Mouse (Mus musculus): ENCODE data around the gene Usp19. TPM values are rescaled to one million over a fixed set of nuclear protein-coding genes. Genes with fewer than 3 reads are reported as not detected.

Gene Usp19
- polyA plus RNA-seq, 1 experiment from 2014 or later = 43.8 TPM

GRCm38 (mm10) chr9:108451519-108452160, 38.8 kb upstream of the Usp19 start:
- no peak for TF ChIP-seq CTCF (IDR thresholded peaks at IDR 0.05; ENCODE audit: low read depth)
- no peak for ATAC-seq (replicated peaks; ENCODE audit: low FRiP score, low read depth)

GRCm38 (mm10) chr9:108452291-108452906, 38.0 kb upstream of the Usp19 start:
- H3K4me2 ChIP-seq (ENCODE audit: low read length) = peak overlapping the region; percentile 95
- H3K27ac ChIP-seq = peak overlapping the region; percentile 54
- H3K4me3 ChIP-seq (replicated peaks; ENCODE audit: low read depth, low read length) = peak overlapping the region; percentile 61
- peak; percentile 85 for ATAC-seq (replicated peaks; ENCODE audit: low FRiP score, low read depth)
- H3K36me3 ChIP-seq (ENCODE audit: insufficient read depth, low read length) = no peaks in the 10 kb centered on the region
- no peaks in the 10 kb centered on the region for H3K27me3 ChIP-seq (ENCODE audit: insufficient read depth, low read length)
- H3K4me1 ChIP-seq (replicated peaks; ENCODE audit: insufficient read depth, low read length) = peaks cover 8% of the 10 kb centered on the region; the same call in 1 of the 2 replicates
- peak; percentile 94 for TF ChIP-seq CTCF (IDR thresholded peaks at IDR 0.05; ENCODE audit: low read depth)
- no peaks in the 10 kb centered on the region for H3K9me3 ChIP-seq (replicated peaks; ENCODE audit: low read length)
- WGBS = under 1% methylated on average over 40 of the region's 40 CpGs
- DNase-seq (ENCODE audit: low spot score) = peak; percentile 93
- peak overlapping the region; percentile 69 for H3K9ac ChIP-seq (ENCODE audit: low read depth, low read length)

More at GRCm38 (mm10) chr9:108451519-108452160, 38.8 kb upstream of the Usp19 start:
- peak overlapping the region; percentile 95 for H3K4me2 ChIP-seq (ENCODE audit: low read length)
- no peaks in the 10 kb centered on the region for H3K36me3 ChIP-seq (ENCODE audit: insufficient read depth, low read length)
- WGBS = 53% methylated on average over 6 of the region's 6 CpGs
- peak overlapping the region; percentile 69 for H3K9ac ChIP-seq (ENCODE audit: low read depth, low read length)
- H3K27ac ChIP-seq = peak overlapping the region; percentile 54
- H3K9me3 ChIP-seq (replicated peaks; ENCODE audit: low read length) = no peaks in the 10 kb centered on the region
- no peaks in the 10 kb centered on the region for H3K27me3 ChIP-seq (ENCODE audit: insufficient read depth, low read length)
- DNase-seq (ENCODE audit: low spot score) = no peak
- H3K4me3 ChIP-seq (replicated peaks; ENCODE audit: low read depth, low read length) = peak overlapping the region; percentile 61
- H3K4me1 ChIP-seq (replicated peaks; ENCODE audit: insufficient read depth, low read length) = peaks cover 8% of the 10 kb centered on the region; the same call in 1 of the 2 replicates

- peak overlapping the region; percentile 61 for H3K4me3 ChIP-seq (replicated peaks; ENCODE audit: low read depth, low read length)
- no peaks in the 10 kb centered on the region for H3K9me3 ChIP-seq (replicated peaks; ENCODE audit: low read length)
- H3K36me3 ChIP-seq (ENCODE audit: insufficient read depth, low read length) = no peaks in the 10 kb centered on the region
- WGBS = 41% methylated on average over 6 of the region's 6 CpGs
- peak overlapping the region; percentile 54; the same call in 1 of the 2 replicates for H3K27ac ChIP-seq
- H3K4me2 ChIP-seq (ENCODE audit: low read length) = peak overlapping the region; percentile 95
- ATAC-seq (replicated peaks; ENCODE audit: low FRiP score, low read depth) (no peak), DNase-seq (ENCODE audit: low spot score) (no peak)
- peak overlapping the region; percentile 69 for H3K9ac ChIP-seq (ENCODE audit: low read depth, low read length)
- H3K4me1 ChIP-seq (replicated peaks; ENCODE audit: insufficient read depth, low read length) = peaks cover 8% of the 10 kb centered on the region; the same call in 1 of the 2 replicates
- TF ChIP-seq CTCF (IDR thresholded peaks at IDR 0.05; ENCODE audit: low read depth) = no peak
- no peaks in the 10 kb centered on the region for H3K27me3 ChIP-seq (ENCODE audit: insufficient read depth, low read length)
Observed at GRCm38 (mm10) chr9:108452911-108453310, 37.5 kb upstream of the Usp19 start.

- no peak for TF ChIP-seq CTCF (IDR thresholded peaks at IDR 0.05; ENCODE audit: low read depth)
- no peaks in the 10 kb centered on the region for H3K9me3 ChIP-seq (replicated peaks; ENCODE audit: low read length)
- H3K36me3 ChIP-seq (ENCODE audit: insufficient read depth, low read length) = no peaks in the 10 kb centered on the region
- H3K4me3 ChIP-seq (replicated peaks; ENCODE audit: low read depth, low read length) = no peak overlapping the region
- H3K4me2 ChIP-seq (ENCODE audit: low read length) = 0 out of 2 replicates have a peak overlapping the region, but pooled peaks have one; percentile 95
- H3K27me3 ChIP-seq (ENCODE audit: insufficient read depth, low read length) = no peaks in the 10 kb centered on the region
- WGBS = 81% methylated on average over 4 of the region's 4 CpGs
- ATAC-seq (replicated peaks; ENCODE audit: low FRiP score, low read depth) (no peak), DNase-seq (ENCODE audit: low spot score) (no peak)
- H3K4me1 ChIP-seq (replicated peaks; ENCODE audit: insufficient read depth, low read length) = peaks cover 8% of the 10 kb centered on the region; the same call in 1 of the 2 replicates
- peak overlapping the region; percentile 19; the same call in 1 of the 2 replicates for H3K9ac ChIP-seq (ENCODE audit: low read depth, low read length)
- no peak overlapping the region for H3K27ac ChIP-seq
Observed at GRCm38 (mm10) chr9:108453458-108453857, 36.9 kb upstream of the Usp19 start.

- Histone ChIP-seq H3K27ac (no peak overlapping the region), H3K4me2 (ENCODE audit: low read length) (no peak overlapping the region), H3K4me1 (replicated peaks; ENCODE audit: insufficient read depth, low read length) (peaks cover 8% of the 10 kb centered on the region; the same call in 1 of the 2 replicates), H3K27me3 (ENCODE audit: insufficient read depth, low read length) (no peaks in the 10 kb centered on the region), H3K36me3 (ENCODE audit: insufficient read depth, low read length) (no peaks in the 10 kb centered on the region), H3K9ac (ENCODE audit: low read depth, low read length) (no peak overlapping the region), H3K4me3 (replicated peaks; ENCODE audit: low read depth, low read length) (no peak overlapping the region), H3K9me3 (replicated peaks; ENCODE audit: low read length) (no peaks in the 10 kb centered on the region)
- ATAC-seq (replicated peaks; ENCODE audit: low FRiP score, low read depth) (no peak), DNase-seq (ENCODE audit: low spot score) (no peak)
- TF ChIP-seq CTCF (IDR thresholded peaks at IDR 0.05; ENCODE audit: low read depth) = no peak
- 89% methylated on average over 6 of the region's 6 CpGs for WGBS
Observed at GRCm38 (mm10) chr9:108454429-108454828, 36.0 kb upstream of the Usp19 start.

GRCm38 (mm10) chr9:108455747-108456571, 34.4 kb upstream of the Usp19 start:
- Histone ChIP-seq H3K4me2 (ENCODE audit: low read length) (no peak overlapping the region), H3K4me3 (replicated peaks; ENCODE audit: low read depth, low read length) (no peak overlapping the region), H3K4me1 (replicated peaks; ENCODE audit: insufficient read depth, low read length) (peaks cover 3% of the 10 kb centered on the region), H3K27ac (no peak overlapping the region), H3K9ac (ENCODE audit: low read depth, low read length) (no peak overlapping the region), H3K36me3 (ENCODE audit: insufficient read depth, low read length) (no peaks in the 10 kb centered on the region), H3K9me3 (replicated peaks; ENCODE audit: low read length) (no peaks in the 10 kb centered on the region), H3K27me3 (ENCODE audit: insufficient read depth, low read length) (no peaks in the 10 kb centered on the region)
- WGBS = 76% methylated on average over 12 of the region's 12 CpGs
- TF ChIP-seq CTCF (IDR thresholded peaks at IDR 0.05; ENCODE audit: low read depth) = no peak
- ATAC-seq (replicated peaks; ENCODE audit: low FRiP score, low read depth) = no peak
- DNase-seq (ENCODE audit: low spot score) = no peak
